Mouse (Mus musculus) left cerebral cortex, postnatal 25 days (tissue): ENCODE results near the gene Stkld1. TPM values are rescaled to one million over a fixed set of nuclear protein-coding genes. Genes with fewer than 3 reads are reported as not detected.

Experiments
- DNase-seq, 2 experiments: peaks; one replicate each; pipeline ENCODE4 v3.0.0; 2022; ENCODE audit warnings: low spot score in 2 of 2, mixed read lengths in 1 of 2
- intact Hi-C: fragments of 180-260 bp; cut with DNase I; formaldehyde crosslinking; loops from one replicate; pipeline ENCODE4 v1.15.1; 2025
- total RNA-seq, 2 experiments: library from RNA; stranded (reverse); gene quantifications; 2 replicates each; pipeline ENCODE4 v1.2.3; 2021

The Stkld1 gene
- total RNA-seq, 2 experiments from 2014 or later: 0.43 to 0.73 TPM

GRCm38 (mm10) chr2:26952866-26953265, 19.0 kb downstream of the Stkld1 start:
- peak in 1 of 2 experiments; percentile 31 for DNase-seq
- intact Hi-C loops: no loop called here

GRCm38 (mm10) chr2:26954735-26955395, 21.0 kb downstream of the Stkld1 start:
- DNase-seq: no peak
- intact Hi-C loops: no loop called here

- intact Hi-C loops: no loop called here
- DNase-seq: no peak
Measured at GRCm38 (mm10) chr2:26956811-26957487, 23.1 kb downstream of the Stkld1 start.

GRCm38 (mm10) chr2:26957488-26957859, 23.6 kb downstream of the Stkld1 start:
- DNase-seq: no peak
- intact Hi-C loops: no loop called here

- DNase-seq: no peak
- intact Hi-C loops: no loop called here
Measured at GRCm38 (mm10) chr2:26960756-26961155, 26.9 kb downstream of the Stkld1 start.

GRCm38 (mm10) chr2:26963923-26964723, 30.3 kb downstream of the Stkld1 start, which contains the start of gene Rexo4:
TSS of gene Rexo4 (minus strand) at chr2:26964386.
- intact Hi-C loops: loop anchor here (1.0 kb wide), 2 partner anchors 31 to 45 kb away; partner anchors contain the start of genes Cacfd1 and Surf4
- DNase-seq: peak; percentile 93 to 98

- no peak for DNase-seq
Measured at GRCm38 (mm10) chr2:26964724-26965370, 31.0 kb downstream of the Stkld1 start.

GRCm38 (mm10) chr2:26967262-26967661, 33.4 kb downstream of the Stkld1 start:
- intact Hi-C loops: no loop called here
- no peak for DNase-seq

More at GRCm38 (mm10) chr2:26964724-26965370, 31.0 kb downstream of the Stkld1 start:
- intact Hi-C loops: loop anchor here (1.0 kb wide), 2 partner anchors 32 to 44 kb away; partner anchors contain the start of genes Cacfd1 and Surf4

- intact Hi-C loops: no loop called here
- no peak for DNase-seq
Measured at GRCm38 (mm10) chr2:26973116-26973515, 39.3 kb downstream of the Stkld1 start, which contains the start of gene Adamts13. TSS of gene Adamts13 (plus strand) at chr2:26973416.

- intact Hi-C loops: no loop called here
- DNase-seq: no peak
Measured at GRCm38 (mm10) chr2:26973960-26974359, 40.1 kb downstream of the Stkld1 start.

- DNase-seq: no peak
- intact Hi-C loops: no loop called here
Measured at GRCm38 (mm10) chr2:26980361-26980760, 46.5 kb downstream of the Stkld1 start.

GRCm38 (mm10) chr2:26984179-26984578, 50.3 kb downstream of the Stkld1 start:
- DNase-seq: no peak
- intact Hi-C loops: no loop called here

GRCm38 (mm10) chr2:26984640-26985039, 50.8 kb downstream of the Stkld1 start:
- intact Hi-C loops: no loop called here

GRCm38 (mm10) chr2:26993936-26994335, 60.1 kb downstream of the Stkld1 start:
- DNase-seq: no peak
- intact Hi-C loops: no loop called here

More at GRCm38 (mm10) chr2:26984640-26985039, 50.8 kb downstream of the Stkld1 start:
- DNase-seq: no peak

GRCm38 (mm10) chr2:26997498-26997897, 63.7 kb downstream of the Stkld1 start:
- intact Hi-C loops: no loop called here
- DNase-seq: no peak

GRCm38 (mm10) chr2:26997993-26998392, 64.1 kb downstream of the Stkld1 start:
- intact Hi-C loops: no loop called here
- DNase-seq: no peak
